Mouse (Mus musculus) left cerebral cortex, postnatal 25 days (tissue): ENCODE data around the gene Gm29735. TPM values are rescaled to one million over a fixed set of nuclear protein-coding genes. Genes with fewer than 3 reads are reported as not detected.
"Not testable (repeated sequence)": the region's sequence is repeated elsewhere in the genome, so short reads cannot be mapped to it uniquely, and the experiment has no call there.

Experiments
- DNase-seq, 2 experiments: peaks; one replicate each; pipeline ENCODE4 v3.0.0; 2022; ENCODE audit warnings: low spot score in 2 of 2, mixed read lengths in 1 of 2
- intact Hi-C: fragments of 180-260 bp; cut with DNase I; formaldehyde crosslinking; loops from one replicate; pipeline ENCODE4 v1.15.1; 2025
- total RNA-seq, 2 experiments: library from RNA; stranded (reverse); gene quantifications; 2 replicates each; pipeline ENCODE4 v1.2.3; 2021

Gm29735 gene
- not detected for total RNA-seq

GRCm38 (mm10) chr7:142157013-142157412 lies at the start of gene Gm29735:
Gene Gm29735 (minus strand): TSS chr7:142157113.
- intact Hi-C loops, DNase-seq: not testable (repeated sequence)

GRCm38 (mm10) chr7:142205488-142205887 lies 48.6 kb upstream of the Gm29735 start:
- DNase-seq: no peak
- intact Hi-C loops: no loop called here

- no peak for DNase-seq
- intact Hi-C loops: no loop called here
Observed at GRCm38 (mm10) chr7:142201064-142201463, 44.2 kb upstream of the Gm29735 start, which contains the start of gene Krtap5-3. Gene Krtap5-3 (plus strand): TSS chr7:142201364.

- peak in 1 of 2 experiments; percentile 16 for DNase-seq
Observed at GRCm38 (mm10) chr7:142198748-142199147, 41.8 kb upstream of the Gm29735 start.

GRCm38 (mm10) chr7:142190289-142190688 lies 33.4 kb upstream of the Gm29735 start, which contains the start of gene Gm10153:
Gene Gm10153 (minus strand): TSS chr7:142190389.
- intact Hi-C loops: no loop called here
- no peak for DNase-seq

More at GRCm38 (mm10) chr7:142198748-142199147, 41.8 kb upstream of the Gm29735 start:
- intact Hi-C loops: no loop called here

- DNase-seq: no peak
- intact Hi-C loops: no loop called here
Observed at GRCm38 (mm10) chr7:142188156-142188555, 31.2 kb upstream of the Gm29735 start.

GRCm38 (mm10) chr7:142181021-142181420 lies 24.1 kb upstream of the Gm29735 start:
- intact Hi-C loops: no loop called here
- DNase-seq: no peak

GRCm38 (mm10) chr7:142178685-142179084 lies 21.8 kb upstream of the Gm29735 start:
- peak in 1 of 2 experiments; percentile 53 for DNase-seq
- intact Hi-C loops: no loop called here

- DNase-seq, intact Hi-C loops: not testable (repeated sequence)
Observed at GRCm38 (mm10) chr7:142175905-142176304, 19.0 kb upstream of the Gm29735 start, which contains the start of gene Krtap5-2. Gene Krtap5-2 (minus strand): TSS chr7:142176005.

GRCm38 (mm10) chr7:142169836-142170235 lies 12.9 kb upstream of the Gm29735 start:
- intact Hi-C loops: loop anchor here (5.0 kb wide), 1 partner anchor 103 kb away; no protein-coding TSS in a partner anchor
- DNase-seq: no peak

GRCm38 (mm10) chr7:142165639-142166038 lies 8.7 kb upstream of the Gm29735 start, which contains the start of gene Gm4553:
Gene Gm4553 (minus strand): TSS chr7:142165739.
- intact Hi-C loops: loop anchor here (5.0 kb wide), 1 partner anchor 98 kb away; no protein-coding TSS in a partner anchor
- DNase-seq: not testable (repeated sequence)

- no peak for DNase-seq
- intact Hi-C loops: no loop called here
Observed at GRCm38 (mm10) chr7:142159366-142159765, 2.5 kb upstream of the Gm29735 start.

- intact Hi-C loops: no loop called here
- no peak for DNase-seq
Observed at GRCm38 (mm10) chr7:142155308-142155707, 1.6 kb downstream of the Gm29735 start.

- no peak for DNase-seq
- intact Hi-C loops: no loop called here
Observed at GRCm38 (mm10) chr7:142152191-142152590, 4.7 kb downstream of the Gm29735 start.

GRCm38 (mm10) chr7:142148633-142149032 lies 8.3 kb downstream of the Gm29735 start:
- intact Hi-C loops: no loop called here
- DNase-seq: no peak

GRCm38 (mm10) chr7:142146033-142146432 lies 10.9 kb downstream of the Gm29735 start:
- intact Hi-C loops: loop anchor here (2.0 kb wide), 1 partner anchor 103 kb away; no protein-coding TSS in a partner anchor
- peak; percentile 31 to 46 for DNase-seq

GRCm38 (mm10) chr7:142145413-142145940 lies 11.4 kb downstream of the Gm29735 start:
- intact Hi-C loops: no loop called here
- DNase-seq: peak in 1 of 2 experiments; percentile 68

GRCm38 (mm10) chr7:142144507-142144906 lies 12.4 kb downstream of the Gm29735 start, which contains the start of gene Gm45337:
Gene Gm45337 (minus strand): TSS chr7:142144607.
- intact Hi-C loops: no loop called here
- no peak for DNase-seq

GRCm38 (mm10) chr7:142143506-142144010 lies 13.4 kb downstream of the Gm29735 start:
- intact Hi-C loops: not testable (repeated sequence)

GRCm38 (mm10) chr7:142140696-142141095 lies 16.2 kb downstream of the Gm29735 start:
- intact Hi-C loops: no loop called here

More at GRCm38 (mm10) chr7:142143506-142144010, 13.4 kb downstream of the Gm29735 start:
- not testable (repeated sequence) for DNase-seq

GRCm38 (mm10) chr7:142135934-142136333 lies 21.0 kb downstream of the Gm29735 start, which contains the start of gene Gm39115:
Gene Gm39115 (minus strand): TSS chr7:142136034.
- intact Hi-C loops, DNase-seq: not testable (repeated sequence)

More at GRCm38 (mm10) chr7:142140696-142141095, 16.2 kb downstream of the Gm29735 start:
- DNase-seq: no peak
